Mouse (Mus musculus): ENCODE data around the gene Slc48a1. TPM values are rescaled to one million over a fixed set of nuclear protein-coding genes. Genes with fewer than 3 reads are reported as not detected.

Gene Slc48a1
- total and polyA plus RNA-seq, 3 experiments = 116 to 299 TPM; not detected in 1

DNA sequence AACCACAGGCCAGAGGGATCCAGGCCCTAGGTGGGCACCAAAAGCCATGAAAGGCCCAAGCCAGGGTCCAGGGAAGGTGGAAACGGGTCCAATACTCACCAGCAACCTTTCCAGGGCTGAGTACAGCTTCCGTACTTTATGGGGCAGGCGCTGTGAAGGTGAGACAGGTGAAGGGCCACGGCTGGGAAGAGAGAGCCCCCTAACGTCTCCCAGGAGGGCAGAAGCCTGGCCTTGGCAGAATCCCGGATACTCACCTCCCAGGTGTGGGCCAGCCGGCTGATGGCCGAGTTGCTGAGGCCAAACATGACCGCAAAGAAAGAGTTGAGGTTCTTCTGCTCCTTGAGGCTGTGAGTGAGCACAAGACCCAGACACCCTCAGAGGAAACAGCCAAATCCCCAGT lies 28.9 kb upstream of the Slc48a1 start:
- no peak overlapping the region for H3K9ac ChIP-seq (ENCODE audit: control insufficient read depth, low read depth, low read length, poor library complexity, severe bottlenecking)
- H3K79me2 ChIP-seq (ENCODE audit: control insufficient read depth, insufficient read depth, low read length, poor library complexity) = no peaks in the 10 kb centered on the region; the same call in 1 of the 2 replicates
- no peak overlapping the region for H3K4me3 ChIP-seq (ENCODE audit: control insufficient read depth in 1 of 2, insufficient read depth in 1 of 2, low read depth in 2 of 2, low read length in 2 of 2)
- H3K27me3 ChIP-seq (ENCODE audit: control insufficient read depth in 1 of 2, insufficient read depth in 2 of 2, low read length in 2 of 2) = no peaks in the 10 kb centered on the region
- H3K9me3 ChIP-seq (replicated peaks; ENCODE audit: insufficient read depth, low read length) = no peaks in the 10 kb centered on the region
- H3K4me1 ChIP-seq (ENCODE audit: control insufficient read depth in 1 of 2, insufficient read depth in 2 of 2, low read length in 2 of 2) = peaks cover 9 to 58% of the 10 kb centered on the region in 2 experiments
- peaks cover 0 to 37% of the 10 kb centered on the region in 2 experiments; a peak in 2 of 4 replicates for H3K36me3 ChIP-seq (ENCODE audit: control insufficient read depth in 1 of 2, insufficient read depth in 2 of 2, low read length in 2 of 2)
- DNase-seq (ENCODE audit: low read depth, low spot score) = no peak
- no peak for TF ChIP-seq ZMIZ1 (IDR thresholded peaks at IDR 0.05; ENCODE audit: low read depth, low read length)
- no peak for TF ChIP-seq E2F4 (IDR thresholded peaks at IDR 0.05; ENCODE audit: borderline replicate concordance, low read depth, low read length)
- TF ChIP-seq CTCF (IDR thresholded peaks at IDR 0.05 in 2 of 3, conservative IDR thresholded peaks at IDR 0.05 in 1 of 3; ENCODE audit: control insufficient read depth in 1 of 3, insufficient read depth in 1 of 3, low read depth in 2 of 3, low read length in 3 of 3, poor library complexity in 1 of 3, severe bottlenecking in 1 of 3) = no peak
- no peak for TF ChIP-seq USF2 (IDR thresholded peaks at IDR 0.05; ENCODE audit: borderline replicate concordance in 1 of 2, insufficient read depth in 1 of 2, low read depth in 1 of 2, low read length in 2 of 2)
- TF ChIP-seq ZKSCAN1 (IDR thresholded peaks at IDR 0.05; ENCODE audit: low read depth, low read length) = no peak
- no peak for TF ChIP-seq JUND (IDR thresholded peaks at IDR 0.05; ENCODE audit: low read depth, low read length)
- TF ChIP-seq NELFE (IDR thresholded peaks at IDR 0.05; ENCODE audit: low read depth, low read length) = no peak
- TF ChIP-seq CHD2 (IDR thresholded peaks at IDR 0.05; ENCODE audit: low read length) = no peak
- TF ChIP-seq TAL1 (IDR thresholded peaks at IDR 0.05; ENCODE audit: low read length) = no peak
- no peak for TF ChIP-seq MYC (IDR thresholded peaks at IDR 0.05; ENCODE audit: low read depth, low read length)
- TF ChIP-seq MAFK (IDR thresholded peaks at IDR 0.05; ENCODE audit: borderline replicate concordance, low read depth, low read length) = no peak
- H3K27ac ChIP-seq (ENCODE audit: control insufficient read depth, low read depth, low read length) = no peak overlapping the region

DNA sequence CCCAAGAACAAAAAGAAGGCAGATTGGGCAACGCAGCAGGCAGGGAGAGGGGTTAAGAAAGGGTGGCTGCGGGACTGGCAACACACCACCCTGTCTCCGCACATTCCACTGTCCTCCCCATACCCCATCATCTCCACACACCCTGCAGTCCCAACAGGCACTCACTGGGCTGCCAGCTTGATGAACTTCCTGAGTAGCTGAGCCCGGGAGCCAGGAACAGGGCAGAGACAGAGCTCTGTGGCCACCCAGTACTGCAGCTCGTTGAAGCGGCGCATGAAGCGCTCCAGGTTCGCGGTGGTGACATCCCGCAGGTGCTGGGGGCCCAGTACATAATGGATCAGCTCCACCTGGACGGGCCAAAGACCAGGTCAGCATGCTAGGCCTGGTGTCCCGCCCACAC lies 28.5 kb upstream of the Slc48a1 start:
- H3K9me3 ChIP-seq (replicated peaks; ENCODE audit: insufficient read depth, low read length) = no peaks in the 10 kb centered on the region
- no peak overlapping the region for H3K27ac ChIP-seq (ENCODE audit: control insufficient read depth, low read depth, low read length)
- H3K27me3 ChIP-seq (ENCODE audit: control insufficient read depth in 1 of 2, insufficient read depth in 2 of 2, low read length in 2 of 2) = no peaks in the 10 kb centered on the region
- H3K4me3 ChIP-seq (ENCODE audit: control insufficient read depth in 1 of 2, insufficient read depth in 1 of 2, low read depth in 2 of 2, low read length in 2 of 2) = no peak overlapping the region
- no peaks in the 10 kb centered on the region; the same call in 1 of the 2 replicates for H3K79me2 ChIP-seq (ENCODE audit: control insufficient read depth, insufficient read depth, low read length, poor library complexity)
- H3K4me1 ChIP-seq (ENCODE audit: control insufficient read depth in 1 of 2, insufficient read depth in 2 of 2, low read length in 2 of 2) = peaks cover 9 to 56% of the 10 kb centered on the region in 2 experiments
- no peak overlapping the region for H3K9ac ChIP-seq (ENCODE audit: control insufficient read depth, low read depth, low read length, poor library complexity, severe bottlenecking)
- no peak for DNase-seq (ENCODE audit: low read depth, low spot score)
- TF ChIP-seq BHLHE40 (IDR thresholded peaks at IDR 0.05; ENCODE audit: borderline replicate concordance, low read depth, low read length) = no peak
- no peak for TF ChIP-seq GABPA (IDR thresholded peaks at IDR 0.05; ENCODE audit: low read depth, low read length)
- TF ChIP-seq CHD1 (IDR thresholded peaks at IDR 0.05; ENCODE audit: low read depth, low read length) = no peak
- TF ChIP-seq TAL1 (IDR thresholded peaks at IDR 0.05; ENCODE audit: low read length) = no peak
- TF ChIP-seq GATA1 (IDR thresholded peaks at IDR 0.05; ENCODE audit: low read depth, low read length) = no peak
- TF ChIP-seq ZMIZ1 (IDR thresholded peaks at IDR 0.05; ENCODE audit: low read depth, low read length) = no peak
- TF ChIP-seq CTCF (IDR thresholded peaks at IDR 0.05 in 2 of 3, conservative IDR thresholded peaks at IDR 0.05 in 1 of 3; ENCODE audit: control insufficient read depth in 1 of 3, insufficient read depth in 1 of 3, low read depth in 2 of 3, low read length in 3 of 3, poor library complexity in 1 of 3, severe bottlenecking in 1 of 3) = no peak
- TF ChIP-seq USF2 (IDR thresholded peaks at IDR 0.05; ENCODE audit: borderline replicate concordance in 1 of 2, insufficient read depth in 1 of 2, low read depth in 1 of 2, low read length in 2 of 2) = no peak
- TF ChIP-seq NELFE (IDR thresholded peaks at IDR 0.05; ENCODE audit: low read depth, low read length) = no peak
- TF ChIP-seq MYC (IDR thresholded peaks at IDR 0.05; ENCODE audit: low read depth, low read length) = no peak
- no peak for TF ChIP-seq JUND (IDR thresholded peaks at IDR 0.05; ENCODE audit: low read depth, low read length)
- peaks cover 0 to 34% of the 10 kb centered on the region in 2 experiments; a peak in 2 of 4 replicates for H3K36me3 ChIP-seq (ENCODE audit: control insufficient read depth in 1 of 2, insufficient read depth in 2 of 2, low read length in 2 of 2)

Data from MEL (cell line).